Mouse (Mus musculus) hindbrain, embryonic 16.5 days (tissue): ENCODE measurements around the gene Ctsl. TPM values are rescaled to one million over a fixed set of nuclear protein-coding genes. Genes with fewer than 3 reads are reported as not detected.

Source experiments
- ATAC-seq: fragments of 200-750 bp; cut with Nextera tagmentation; 2 replicates; pipeline ENCODE4 v1.8.0; 2017; ENCODE audit warnings: moderate TSS enrichment, moderate library complexity
- H3K27ac ChIP-seq: fragments of 300-500 bp; sonication (generic); 2 replicates; pipeline ENCODE4 v1.5.1; 2014; ENCODE audit warnings: low read depth, mild to moderate bottlenecking, control low read depth, low read length, moderate library complexity
- H3K27me3 ChIP-seq: fragments of 300-500 bp; sonication (generic); replicated peaks from 2 replicates; pipeline ENCODE4 v1.6.1; 2014; ENCODE audit warnings: low read length; ENCODE audit not compliant: control insufficient read depth, insufficient read depth
- H3K36me3 ChIP-seq: fragments of 300-500 bp; sonication (generic); 2 replicates; pipeline ENCODE4 v1.6.1; 2014; ENCODE audit warnings: mild to moderate bottlenecking, low read length, moderate library complexity, mixed read lengths; ENCODE audit not compliant: control insufficient read depth, insufficient read depth
- H3K4me1 ChIP-seq: fragments of 300-500 bp; sonication (generic); 2 replicates; pipeline ENCODE4 v1.6.1; 2014; ENCODE audit warnings: low read depth, low read length; ENCODE audit not compliant: control insufficient read depth, insufficient read depth
- H3K4me2 ChIP-seq: fragments of 300-500 bp; sonication (generic); 2 replicates; pipeline ENCODE4 v1.6.1; 2014; ENCODE audit warnings: mild to moderate bottlenecking, low read length, control low read depth, moderate library complexity
- H3K4me3 ChIP-seq: fragments of 300-500 bp; sonication (generic); 2 replicates; pipeline ENCODE4 v1.5.1; 2014; ENCODE audit warnings: mild to moderate bottlenecking, low read length, control low read depth, moderate library complexity
- H3K9ac ChIP-seq: fragments of 300-500 bp; sonication (generic); 2 replicates; pipeline ENCODE4 v1.6.1; 2014; ENCODE audit warnings: low read depth, mild to moderate bottlenecking, control low read depth, low read length, moderate library complexity
- H3K9me3 ChIP-seq: fragments of 300-500 bp; sonication (generic); 2 replicates; pipeline ENCODE4 v1.6.1; 2014; ENCODE audit warnings: mild to moderate bottlenecking, low read length, moderate library complexity; ENCODE audit not compliant: control insufficient read depth
- WGBS: fragments of 180-500 bp; shearing (Covaris S2); extraction: QIAGEN DNeasy Blood & Tissue Kit; methylation state at CpG from one replicate; pipeline ENCODE4 v1.1.7; 2014; 5-methylcytosine and 5-hydroxymethylcytosine counted together
- polyA plus RNA-seq: library from polyadenylated mRNA; unstranded; fragments of >200 nt; fragmentation: Nextera tagmentation; extraction: Ambion mirVana; gene quantifications from 2 replicates; pipeline ENCODE4 v1.2.1, GENCODE M21; 2015

Gene Ctsl
- polyA plus RNA-seq, result 185 and 197 TPM in 2 replicates

GRCm38 (mm10) chr13:64370173-64370940, at the start of gene Ctsl:
Gene Ctsl (minus strand): TSS chr13:64370890.
- H3K27me3 ChIP-seq, result no peaks in the 10 kb centered on the region
- peaks cover 10% of the 10 kb centered on the region; the same call in 1 of the 2 replicates for H3K36me3 ChIP-seq
- 1% methylated on average over 43 of the region's 43 CpGs for WGBS
- H3K27ac ChIP-seq, result peak within 1 kb of the TSS; percentile 69
- H3K4me3 ChIP-seq, result peak within 1 kb of the TSS; percentile 76
- ATAC-seq, result peak; percentile 99
- H3K9ac ChIP-seq, result peak within 1 kb of the TSS; percentile 82
- H3K4me2 ChIP-seq, result peak within 1 kb of the TSS; percentile 90
- H3K4me1 ChIP-seq, result peaks cover 9% of the 10 kb centered on the region
- no peaks in the 10 kb centered on the region for H3K9me3 ChIP-seq

DNA sequence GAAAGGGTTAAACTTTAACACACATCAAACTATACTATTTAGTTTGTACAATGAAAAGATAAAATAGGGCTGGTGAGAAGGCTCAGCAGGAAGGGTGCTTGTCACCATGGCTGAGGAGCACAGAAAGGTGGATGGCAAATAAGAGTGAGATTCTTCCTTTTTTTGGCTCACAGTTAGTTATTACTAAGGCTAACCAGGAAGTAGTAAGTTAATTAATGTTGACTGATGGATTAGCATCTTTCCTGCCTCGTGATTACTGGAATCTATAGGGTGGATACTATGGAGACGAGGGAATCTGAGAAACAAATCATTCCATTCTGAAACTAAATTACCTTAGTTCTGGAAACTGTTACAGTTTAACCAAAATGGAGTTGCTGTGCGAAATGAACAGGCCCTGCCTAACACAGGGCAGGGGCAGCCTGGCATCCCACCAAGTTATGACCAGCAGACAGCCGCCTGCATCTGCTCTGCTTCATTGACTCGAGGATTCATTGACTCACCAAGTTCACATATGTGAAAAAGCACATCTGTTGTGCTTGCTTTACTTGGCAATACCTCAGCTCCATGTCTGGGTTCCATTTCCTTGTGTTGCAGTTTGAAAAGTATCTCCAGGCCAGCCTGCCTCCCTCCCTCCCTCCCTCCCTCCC, 46.4 kb upstream of the Ctsl start:
- H3K27me3 ChIP-seq, result no peaks in the 10 kb centered on the region
- H3K4me2 ChIP-seq, result no peak overlapping the region
- no peaks in the 10 kb centered on the region for H3K4me1 ChIP-seq
- no peak overlapping the region for H3K27ac ChIP-seq
- no peaks in the 10 kb centered on the region for H3K9me3 ChIP-seq
- no peak for ATAC-seq
- H3K4me3 ChIP-seq, result no peak overlapping the region
- WGBS, result 57% methylated on average over 5 of the region's 5 CpGs
- no peaks in the 10 kb centered on the region for H3K36me3 ChIP-seq
- no peak overlapping the region for H3K9ac ChIP-seq

DNA sequence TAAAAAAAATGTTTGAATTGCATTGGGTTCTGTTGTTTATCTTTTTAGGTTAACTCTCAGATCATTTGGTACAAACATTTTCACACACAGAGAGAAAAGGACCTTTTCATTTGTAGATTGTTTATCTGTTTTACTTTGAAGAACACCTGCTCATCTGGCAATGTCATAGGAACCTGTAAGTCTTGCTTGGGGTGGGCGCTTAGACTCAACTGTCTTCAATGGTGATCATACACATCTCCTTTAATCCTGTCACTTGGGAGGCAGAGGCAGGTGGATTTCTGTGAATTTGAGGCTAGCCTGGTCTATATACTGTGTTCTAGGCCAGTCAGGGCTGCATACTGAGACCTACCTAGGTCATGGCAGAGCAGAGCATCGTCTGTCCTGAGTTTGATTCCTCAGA, 45.0 kb upstream of the Ctsl start:
- no peaks in the 10 kb centered on the region for H3K4me1 ChIP-seq
- ATAC-seq, result no peak
- no peak overlapping the region for H3K4me3 ChIP-seq

GRCm38 (mm10) chr13:64412752-64413257, 42.1 kb upstream of the Ctsl start:
- Histone ChIP-seq H3K4me3 (no peak overlapping the region), H3K36me3 (no peaks in the 10 kb centered on the region), H3K4me2 (no peak overlapping the region), H3K4me1 (no peaks in the 10 kb centered on the region), H3K27me3 (no peaks in the 10 kb centered on the region), H3K27ac (no peak overlapping the region), H3K9ac (no peak overlapping the region), H3K9me3 (no peaks in the 10 kb centered on the region)
- WGBS, result 82% methylated on average over 2 of the region's 2 CpGs
- ATAC-seq, result no peak

More for the DNA sequence above, 45.0 kb upstream of the Ctsl start:
- 80% methylated on average over 2 of the region's 2 CpGs for WGBS
- Histone ChIP-seq H3K9me3 (no peaks in the 10 kb centered on the region), H3K27me3 (no peaks in the 10 kb centered on the region), H3K4me2 (no peak overlapping the region), H3K36me3 (no peaks in the 10 kb centered on the region), H3K27ac (no peak overlapping the region), H3K9ac (no peak overlapping the region)

DNA sequence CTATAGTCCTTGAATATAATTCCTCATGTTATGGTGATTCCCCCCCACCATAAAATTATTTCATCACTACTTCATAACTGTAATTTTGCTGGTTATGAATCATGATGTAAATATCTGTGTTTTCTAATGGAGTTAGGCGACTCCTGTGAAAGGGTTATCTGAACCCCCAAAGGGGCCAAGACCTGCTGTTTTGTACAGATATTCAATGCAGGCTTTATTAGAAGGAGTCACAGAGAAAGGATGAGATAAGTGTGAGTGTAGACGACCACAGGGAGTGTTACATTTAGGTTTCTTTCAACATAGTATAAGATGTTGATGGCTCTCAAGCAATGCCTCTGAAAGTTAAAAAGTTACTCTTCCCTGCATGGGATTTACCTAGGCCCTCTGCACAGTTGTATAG, 40.6 kb upstream of the Ctsl start:
- Histone ChIP-seq H3K4me1 (no peaks in the 10 kb centered on the region), H3K27me3 (no peaks in the 10 kb centered on the region), H3K4me2 (no peak overlapping the region), H3K36me3 (no peaks in the 10 kb centered on the region), H3K4me3 (no peak overlapping the region), H3K27ac (no peak overlapping the region), H3K9me3 (no peaks in the 10 kb centered on the region), H3K9ac (no peak overlapping the region)
- WGBS, result 78% methylated on average over 2 of the region's 2 CpGs
- no peak for ATAC-seq

- no peaks in the 10 kb centered on the region for H3K4me1 ChIP-seq
- H3K36me3 ChIP-seq, result no peaks in the 10 kb centered on the region
- H3K27me3 ChIP-seq, result no peaks in the 10 kb centered on the region
- no peak overlapping the region for H3K4me2 ChIP-seq
- H3K4me3 ChIP-seq, result no peak overlapping the region
- 87% methylated on average over 5 of the region's 5 CpGs for WGBS
- no peak for ATAC-seq
- H3K27ac ChIP-seq, result no peak overlapping the region
- no peak overlapping the region for H3K9ac ChIP-seq
- no peaks in the 10 kb centered on the region for H3K9me3 ChIP-seq
Measured at GRCm38 (mm10) chr13:64410604-64411003, 39.9 kb upstream of the Ctsl start.

DNA sequence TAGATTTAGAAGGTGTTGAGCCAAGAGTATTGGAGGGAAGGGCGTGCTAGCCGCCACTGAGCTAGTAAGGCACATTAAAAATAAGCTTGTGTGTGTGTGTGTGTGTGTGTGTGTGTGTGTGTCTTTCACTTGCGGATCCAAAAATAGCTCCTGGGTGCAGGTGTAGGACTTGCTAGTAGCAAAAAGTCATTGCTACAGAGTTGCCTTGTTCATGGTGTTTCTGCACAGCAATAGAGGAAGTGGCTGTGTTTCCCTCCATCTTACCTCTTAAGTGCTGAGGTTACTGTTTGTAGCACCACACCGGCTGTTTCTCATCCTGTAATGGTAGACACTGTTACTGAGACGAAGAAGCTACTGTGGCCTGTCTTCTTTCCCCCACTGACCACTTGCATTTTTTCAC, 37.3 kb upstream of the Ctsl start:
- no peak overlapping the region for H3K4me3 ChIP-seq
- WGBS, result 97% methylated on average over 5 of the region's 5 CpGs
- H3K27me3 ChIP-seq, result no peaks in the 10 kb centered on the region
- H3K27ac ChIP-seq, result no peak overlapping the region
- no peaks in the 10 kb centered on the region for H3K36me3 ChIP-seq
- no peak overlapping the region for H3K4me2 ChIP-seq
- H3K9me3 ChIP-seq, result no peaks in the 10 kb centered on the region
- no peak for ATAC-seq
- H3K4me1 ChIP-seq, result no peaks in the 10 kb centered on the region
- no peak overlapping the region for H3K9ac ChIP-seq

GRCm38 (mm10) chr13:64405550-64405949, 34.9 kb upstream of the Ctsl start:
- H3K9ac ChIP-seq, result no peak overlapping the region
- ATAC-seq, result no peak
- no peak overlapping the region for H3K4me3 ChIP-seq
- H3K27me3 ChIP-seq, result no peaks in the 10 kb centered on the region
- H3K4me2 ChIP-seq, result no peak overlapping the region
- no peaks in the 10 kb centered on the region for H3K36me3 ChIP-seq
- WGBS, result 77% methylated on average over 6 of the region's 6 CpGs
- no peaks in the 10 kb centered on the region for H3K4me1 ChIP-seq
- no peaks in the 10 kb centered on the region for H3K9me3 ChIP-seq
- H3K27ac ChIP-seq, result no peak overlapping the region

- H3K27ac ChIP-seq, result no peak overlapping the region
- H3K4me2 ChIP-seq, result no peak overlapping the region
- no peaks in the 10 kb centered on the region for H3K27me3 ChIP-seq
- H3K4me1 ChIP-seq, result no peaks in the 10 kb centered on the region
- no peak overlapping the region for H3K4me3 ChIP-seq
- WGBS, result 81% methylated on average over 3 of the region's 3 CpGs
- ATAC-seq, result no peak
- H3K9ac ChIP-seq, result no peak overlapping the region
- no peaks in the 10 kb centered on the region for H3K9me3 ChIP-seq
- H3K36me3 ChIP-seq, result no peaks in the 10 kb centered on the region
Measured at GRCm38 (mm10) chr13:64403519-64403918, 32.8 kb upstream of the Ctsl start.
